Mouse (Mus musculus) c-Kit-positive CD71-positive TER-119-negative erythroid progenitor cells, embryonic 14.5 days (primary cell): ENCODE data around the gene Tmem109.

Experiments used
- DNase-seq: peaks from one replicate; pipeline ENCODE4 v3.0.0-alpha.2; 2013; ENCODE audit warnings: low read depth

Gene Tmem109

DNA sequence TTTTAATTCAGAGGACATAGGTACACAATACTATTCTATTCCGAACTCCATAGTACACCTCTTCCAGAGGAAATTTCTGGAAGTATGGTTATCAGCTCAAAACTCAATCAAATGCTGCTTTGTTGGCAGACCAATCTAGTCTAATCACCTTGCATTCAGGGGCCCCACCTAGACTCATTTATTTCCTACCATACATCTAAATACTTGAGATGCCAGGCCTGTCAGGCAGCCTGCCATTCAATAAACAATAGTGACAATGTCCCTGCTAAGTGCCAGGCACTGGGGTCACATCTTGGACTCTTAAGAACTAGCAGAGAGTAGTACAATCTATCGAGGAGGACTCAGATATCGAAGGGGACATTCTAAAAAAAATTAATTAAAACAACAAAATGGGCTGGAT, 10.4 kb upstream of the Tmem109 start:
- no peak for DNase-seq

DNA sequence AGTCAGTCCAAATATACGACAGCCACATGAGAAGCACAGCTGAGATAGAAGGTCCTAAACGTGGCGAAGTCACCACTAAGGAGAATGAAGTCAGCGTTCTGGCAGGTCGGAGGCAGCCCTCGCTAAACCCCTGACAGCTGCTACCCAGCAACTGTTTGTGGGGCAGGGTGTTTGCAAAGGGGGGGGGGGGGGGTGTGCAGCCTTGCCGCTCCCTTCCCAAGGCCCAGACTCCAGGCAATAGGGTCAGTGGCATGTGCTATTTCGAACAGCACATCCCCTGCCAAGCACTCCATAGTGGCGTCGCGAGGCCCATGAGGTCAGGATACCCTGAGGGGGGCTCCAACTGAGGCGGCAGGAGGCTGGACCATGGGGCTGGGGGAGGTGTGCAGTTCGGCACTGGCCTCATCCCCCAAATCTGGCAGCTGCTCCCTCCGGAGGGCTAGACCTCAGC, 801 bp downstream of the Tmem109 start:
- no peak for DNase-seq

DNA sequence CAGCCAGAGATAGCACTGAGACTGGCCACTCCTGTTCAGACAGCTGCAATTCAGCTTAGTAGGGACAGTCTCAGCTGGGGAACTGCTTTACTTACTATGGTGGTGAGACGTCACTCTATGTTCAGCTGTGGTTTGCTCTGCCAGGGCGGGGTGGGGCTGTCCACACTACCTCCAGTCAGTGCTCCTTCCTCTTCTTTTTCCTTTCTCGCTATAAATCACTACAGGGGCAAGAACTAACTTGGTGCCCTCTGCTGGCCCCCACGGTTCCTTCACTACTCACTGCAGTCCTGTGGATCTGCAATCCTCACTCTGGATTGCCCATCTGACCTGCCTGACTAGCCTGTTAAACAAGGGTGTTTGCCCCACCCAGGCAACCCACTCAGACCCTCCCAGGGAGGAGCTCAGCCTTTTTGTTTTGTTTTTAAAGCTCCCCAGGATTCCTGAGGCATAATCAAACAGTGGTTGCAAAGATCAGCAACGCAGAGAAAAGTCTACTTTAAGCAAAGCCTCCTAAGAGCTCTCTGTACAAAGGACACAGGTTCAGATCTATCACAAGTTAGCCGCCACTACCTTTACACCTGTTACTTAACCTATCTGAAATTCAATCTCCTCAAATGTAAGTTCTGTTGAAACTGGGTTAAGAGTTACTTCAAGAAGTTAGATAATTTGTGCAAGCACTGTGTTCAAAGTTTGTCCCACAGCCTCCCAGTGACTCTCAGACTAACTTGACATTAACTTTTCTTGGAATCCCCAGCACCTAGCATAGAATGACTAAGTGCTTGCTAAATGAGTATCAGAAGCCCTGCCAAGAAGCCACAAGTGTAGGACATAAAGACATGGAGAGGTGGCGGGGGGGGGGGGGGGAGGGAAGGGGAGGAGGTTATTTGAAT, 1.5 kb downstream of the Tmem109 start:
- DNase-seq, result no peak

DNA sequence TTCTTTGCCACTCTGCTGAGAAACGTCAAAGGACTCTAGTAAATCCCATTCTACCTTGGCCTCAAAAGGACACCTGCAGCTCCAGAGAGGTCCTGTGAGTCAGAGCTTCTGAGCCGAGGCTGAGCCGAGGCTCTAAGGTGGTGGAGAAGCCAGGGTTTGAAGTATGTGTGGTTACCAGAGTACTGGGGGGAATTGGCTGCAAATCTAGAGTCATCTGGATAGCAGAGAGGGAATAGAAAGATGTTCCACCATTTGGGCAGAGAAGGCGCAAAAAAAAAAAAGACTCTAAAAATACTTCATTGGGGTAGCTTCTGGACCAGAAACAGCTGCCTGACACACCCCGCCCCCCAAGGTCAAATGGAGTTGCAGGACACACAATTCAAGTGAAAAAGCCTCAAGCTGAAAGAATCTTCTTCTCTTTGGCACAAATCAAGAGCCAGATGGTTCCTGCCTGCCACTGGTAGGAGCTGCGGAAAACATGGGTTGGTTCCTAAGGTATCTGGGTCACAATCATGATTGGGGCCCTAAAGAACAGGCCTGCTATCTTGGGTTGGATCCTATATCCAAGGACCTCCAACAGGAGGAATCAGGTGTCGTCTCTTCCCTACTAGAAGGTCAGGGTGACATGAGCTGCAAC, 3.5 kb downstream of the Tmem109 start:
- DNase-seq, result no peak

DNA sequence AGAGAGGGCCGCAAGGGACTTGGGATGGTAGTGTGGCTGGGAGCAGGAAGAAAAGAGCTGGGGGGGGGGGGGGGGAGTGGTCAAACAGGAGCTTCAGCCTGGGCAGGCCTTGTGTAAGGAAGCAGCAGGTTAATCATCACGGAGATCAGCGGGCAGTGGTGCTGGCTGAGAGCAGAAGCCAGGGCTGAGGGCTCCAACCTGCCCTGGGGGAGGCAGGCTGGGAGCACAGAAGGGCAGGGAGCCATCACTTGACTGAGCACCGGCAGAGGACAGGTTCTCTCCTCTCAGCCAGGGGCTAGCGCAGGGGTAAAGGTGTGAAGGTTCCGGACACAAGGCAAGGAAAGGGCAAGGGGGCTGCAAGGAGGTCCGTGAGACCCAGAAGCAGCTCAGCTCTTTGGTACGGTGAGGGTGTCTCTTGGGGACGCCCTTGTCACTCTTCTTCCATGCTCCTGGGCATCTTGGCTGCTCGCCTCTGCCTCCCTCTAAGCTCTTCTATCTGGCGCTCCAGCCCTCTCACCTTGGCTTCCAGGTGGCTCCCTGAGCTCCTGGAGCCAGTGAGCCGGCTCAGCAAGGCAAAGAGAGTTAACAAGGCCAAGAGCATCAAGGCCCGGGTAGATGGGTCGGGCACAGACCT, 10.4 kb downstream of the Tmem109 start:
- no peak for DNase-seq

DNA sequence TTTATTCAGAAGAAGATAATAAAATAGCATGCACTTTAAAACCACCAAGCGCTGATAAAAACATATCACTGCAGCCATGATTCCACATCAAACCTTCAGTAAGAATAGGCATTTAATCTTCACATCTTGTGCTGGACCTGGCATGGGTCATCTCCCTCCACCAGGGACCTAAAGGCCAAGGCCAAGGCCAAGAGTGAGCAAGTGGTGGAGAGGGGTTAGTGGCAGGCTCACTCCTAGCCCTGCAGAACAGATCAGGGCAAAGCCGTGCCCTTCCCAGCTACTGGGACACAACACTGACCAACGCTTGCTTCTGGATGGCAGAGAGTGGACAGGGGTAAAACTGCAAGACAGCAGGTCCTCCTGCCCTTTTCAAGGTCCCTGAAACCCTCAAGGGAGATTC, 11.1 kb downstream of the Tmem109 start:
- no peak for DNase-seq

DNA sequence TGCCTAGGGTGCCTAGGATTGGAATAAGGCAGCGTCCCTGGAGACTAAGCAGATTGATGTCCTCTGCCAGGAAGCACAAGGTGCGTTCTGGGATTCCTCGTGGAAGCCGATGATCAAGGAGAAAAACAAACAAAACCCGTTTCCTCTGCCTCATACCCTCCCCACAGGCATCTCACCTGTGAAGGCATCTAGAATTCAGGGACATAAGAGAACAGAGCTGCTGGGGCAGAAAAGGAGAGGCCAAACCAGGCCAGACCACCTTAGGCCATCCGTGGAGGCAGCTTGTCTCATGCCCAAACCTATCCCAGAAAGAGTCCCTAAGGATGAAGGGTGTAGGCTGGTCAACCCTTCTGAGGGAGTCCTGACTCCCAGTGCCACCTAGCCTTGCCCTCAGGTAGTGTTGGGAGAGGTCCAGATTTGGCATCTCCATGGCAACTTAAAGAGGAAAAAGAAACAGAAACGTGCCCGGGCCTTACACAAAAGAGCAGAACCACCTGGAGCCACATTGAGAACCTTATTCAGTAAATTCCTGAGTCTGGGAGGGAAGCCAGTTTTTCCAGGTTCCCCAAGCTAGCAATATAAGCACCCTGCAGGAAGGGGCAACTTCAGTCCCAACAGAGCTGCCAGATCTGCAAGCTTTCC, 11.8 kb downstream of the Tmem109 start, which contains the start of gene Tmem132a:
Tmem132a (minus strand) TSS at position 55 of the 642 bp plus-strand sequence.
- DNase-seq, result no peak

DNA sequence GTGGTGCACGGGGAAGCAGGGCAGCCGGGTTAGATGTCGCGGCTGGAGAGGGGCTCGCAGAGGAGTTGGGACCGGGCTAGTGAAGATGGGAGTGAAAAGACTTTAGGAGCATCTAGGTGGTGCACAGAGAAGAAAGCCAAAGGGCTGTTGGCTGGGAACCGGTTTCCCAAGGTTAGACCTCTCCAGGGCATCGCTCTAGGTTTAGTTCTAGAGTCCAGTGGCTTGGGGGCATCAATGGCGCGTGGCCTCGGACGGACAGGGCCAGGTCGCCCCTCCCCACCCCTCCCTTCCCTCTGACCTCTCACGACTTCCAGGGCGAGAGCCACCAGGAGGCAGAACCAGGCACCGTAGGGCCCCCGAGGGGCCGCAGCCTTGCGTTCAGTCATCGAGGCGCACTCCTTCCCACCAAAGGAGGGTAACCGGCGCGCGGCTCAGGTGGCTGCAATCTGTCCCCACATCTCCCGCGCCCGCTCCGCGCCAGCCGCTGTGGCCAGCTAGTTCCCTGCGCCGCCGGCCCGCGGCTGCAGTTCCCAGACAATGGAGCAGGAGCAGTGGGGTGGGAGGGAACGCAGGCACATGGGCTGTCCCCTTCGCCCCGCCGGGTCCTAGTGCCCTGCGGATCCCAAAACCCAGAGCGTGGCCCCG, 12.4 kb downstream of the Tmem109 start:
- no peak for DNase-seq

DNA sequence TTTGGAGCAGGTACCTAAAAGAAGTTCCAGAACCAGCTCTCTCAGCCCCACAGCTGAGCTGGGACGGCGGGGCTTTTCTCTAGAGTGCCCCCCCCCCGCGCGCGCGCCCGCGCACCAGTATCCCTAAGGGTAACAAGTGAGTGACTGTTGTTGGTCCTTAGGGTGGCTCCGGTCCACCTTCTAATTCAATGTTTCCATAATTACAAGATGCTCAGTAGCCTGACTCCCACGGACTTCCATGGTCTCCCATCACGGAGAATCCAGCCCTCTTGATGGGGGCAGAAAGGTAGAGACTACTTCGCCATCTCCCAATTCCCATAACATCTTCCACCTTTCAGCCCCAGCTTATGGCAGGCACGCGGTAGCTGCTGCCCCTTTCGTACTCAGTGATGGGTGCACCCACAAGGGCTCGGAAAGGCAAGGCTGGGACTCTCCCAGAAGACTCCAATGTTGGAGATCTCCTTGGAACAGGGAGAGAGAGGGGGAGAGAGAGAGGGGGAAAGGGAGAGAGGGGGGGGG, 13.1 kb downstream of the Tmem109 start:
- DNase-seq, result no peak

DNA sequence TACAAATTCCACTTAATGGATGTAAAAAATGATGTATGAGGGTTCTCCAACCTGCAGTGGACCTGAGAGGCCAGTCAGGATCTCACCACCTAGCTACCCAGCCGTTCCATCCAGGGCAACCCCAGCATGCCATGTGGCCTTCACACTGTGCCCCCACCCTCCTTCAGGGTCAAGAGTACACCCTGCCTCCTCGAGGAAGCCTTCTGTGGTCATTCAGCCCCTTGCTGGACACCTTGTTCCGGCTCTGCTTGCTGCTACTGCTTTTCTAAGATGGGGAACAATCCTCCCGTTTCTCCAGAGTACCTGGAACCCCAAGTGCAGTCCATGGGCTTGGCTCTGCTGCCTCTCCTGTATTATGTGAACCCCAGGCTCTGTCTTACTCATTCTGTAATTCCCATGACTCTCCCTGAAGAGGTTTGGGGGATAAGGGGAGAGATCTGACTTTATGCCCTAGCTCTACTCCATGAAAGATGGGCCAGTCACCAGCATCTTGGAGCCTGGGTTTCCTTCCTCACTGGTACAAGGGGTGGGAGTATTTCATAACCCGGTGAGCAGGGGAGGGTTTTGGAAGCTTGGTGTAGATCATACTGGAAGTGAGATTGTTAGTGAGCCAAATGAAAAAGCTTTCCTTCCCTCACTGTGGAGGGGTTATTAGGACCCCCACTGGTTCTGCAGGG, 13.7 kb downstream of the Tmem109 start:
- no peak for DNase-seq

DNA sequence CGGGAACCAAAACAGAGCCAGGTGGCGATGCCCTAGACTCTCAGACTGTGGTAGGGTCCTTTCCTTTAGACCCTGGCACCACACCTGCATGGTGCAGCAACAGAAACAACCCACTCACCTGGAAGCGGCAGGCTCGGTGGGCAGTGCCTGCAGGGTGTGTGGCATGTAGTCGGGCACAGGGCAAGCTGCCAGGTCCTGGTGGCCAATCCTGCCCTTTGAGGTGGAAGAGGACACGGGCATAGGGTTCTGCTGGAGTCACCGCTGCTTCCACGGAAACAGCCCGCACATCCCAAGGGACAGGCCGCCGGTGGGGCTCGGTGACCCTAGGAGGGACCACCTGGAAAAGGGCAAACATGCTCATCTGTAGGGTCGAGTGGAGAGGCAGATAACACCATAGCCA, 15.4 kb downstream of the Tmem109 start:
- no peak for DNase-seq

DNA sequence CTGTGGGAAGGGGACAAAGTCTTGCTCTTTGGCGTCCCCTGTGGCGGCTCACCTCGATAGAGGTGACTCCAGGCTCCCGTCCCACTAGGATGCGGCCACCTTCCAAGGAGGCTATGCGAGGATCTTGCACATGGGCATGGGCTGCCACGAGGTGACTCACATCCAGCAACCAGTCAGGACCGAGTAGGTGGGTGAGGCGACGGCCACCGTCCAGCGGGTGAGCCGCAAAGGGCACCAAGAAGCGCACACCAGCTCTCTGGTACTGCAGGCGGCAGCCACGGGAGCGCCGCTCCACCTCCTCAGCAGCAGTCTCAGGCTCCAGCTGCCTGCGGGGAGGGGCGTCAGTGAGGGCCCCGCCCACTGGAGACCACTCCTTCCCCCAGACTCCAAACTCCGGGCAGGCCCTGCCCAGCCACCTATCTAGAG, 21.7 kb downstream of the Tmem109 start:
- no peak for DNase-seq

DNA sequence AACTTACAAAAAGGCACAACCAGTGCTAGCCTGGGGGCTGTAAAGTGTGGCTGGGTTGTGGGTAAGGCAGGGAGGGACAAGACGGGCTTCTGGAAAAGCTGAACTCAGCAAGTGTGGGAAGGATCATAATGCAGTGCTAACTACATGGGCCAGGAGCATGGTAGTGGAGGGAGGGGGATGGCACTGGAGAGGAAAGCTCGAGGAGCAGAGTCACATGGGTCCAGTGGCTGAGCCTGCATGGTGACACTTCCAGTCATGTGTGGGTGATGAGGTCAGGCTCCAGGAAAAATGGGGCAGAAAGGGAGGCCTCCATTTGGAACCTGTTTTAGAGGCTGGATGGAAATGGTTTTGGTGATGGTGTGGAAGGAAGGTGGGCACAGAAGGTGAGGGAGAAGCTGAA, 25.3 kb downstream of the Tmem109 start:
- DNase-seq, result no peak

DNA sequence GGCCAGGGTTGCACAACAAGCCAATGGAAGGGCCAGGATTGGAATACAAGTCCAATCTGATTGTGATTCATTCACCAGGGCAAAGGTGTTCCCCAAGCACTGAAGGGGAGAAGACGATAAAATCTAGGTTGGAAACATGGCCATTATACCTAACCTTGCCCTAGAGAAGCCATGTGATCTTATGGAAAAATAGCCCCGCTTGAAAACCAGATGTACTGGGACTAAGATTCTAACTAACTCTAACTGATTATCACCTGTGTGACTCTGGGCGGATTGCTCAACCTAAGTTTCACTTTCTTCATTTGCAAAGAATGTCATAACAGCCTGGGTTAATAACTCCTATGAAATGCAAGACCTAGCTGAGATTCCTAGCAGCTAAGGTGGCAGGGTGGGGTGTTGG, 26.4 kb downstream of the Tmem109 start:
- no peak for DNase-seq

DNA sequence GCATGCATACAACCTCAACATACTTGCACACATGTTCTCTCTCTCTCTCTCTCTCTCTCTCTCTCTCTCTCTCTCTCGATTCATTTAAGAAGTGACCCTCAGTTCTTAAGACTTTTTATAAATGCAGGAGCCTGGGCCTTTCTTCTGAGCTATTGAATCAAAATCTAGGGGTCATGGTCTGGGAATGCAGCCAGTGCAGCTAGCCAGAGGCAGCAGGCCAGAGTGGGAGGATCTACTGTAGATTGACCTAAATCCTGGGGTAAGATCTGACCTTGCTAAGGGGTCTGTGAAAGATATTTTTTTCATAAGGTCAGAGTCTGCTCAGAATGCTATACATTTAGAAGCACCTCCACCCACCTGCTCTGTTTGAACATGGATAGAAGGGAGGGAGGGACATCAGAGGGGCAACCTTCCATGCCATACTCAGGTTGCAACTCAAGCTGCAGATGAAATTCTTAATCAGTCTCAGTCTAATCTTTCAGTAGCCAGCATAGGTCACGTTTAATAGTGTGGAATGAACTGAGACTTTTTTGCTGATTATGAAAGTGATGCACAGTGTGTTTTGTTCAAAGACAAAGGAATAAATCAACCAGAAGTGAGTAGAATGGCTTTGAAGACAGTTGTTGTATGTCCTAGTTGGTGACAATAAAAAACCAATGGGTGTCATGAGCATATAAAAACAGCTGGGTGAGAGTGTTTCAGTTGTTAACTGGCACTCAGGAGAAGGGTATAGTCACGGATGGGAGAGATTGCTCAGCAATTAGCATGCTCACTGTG, 34.3 kb downstream of the Tmem109 start:
- no peak for DNase-seq

DNA sequence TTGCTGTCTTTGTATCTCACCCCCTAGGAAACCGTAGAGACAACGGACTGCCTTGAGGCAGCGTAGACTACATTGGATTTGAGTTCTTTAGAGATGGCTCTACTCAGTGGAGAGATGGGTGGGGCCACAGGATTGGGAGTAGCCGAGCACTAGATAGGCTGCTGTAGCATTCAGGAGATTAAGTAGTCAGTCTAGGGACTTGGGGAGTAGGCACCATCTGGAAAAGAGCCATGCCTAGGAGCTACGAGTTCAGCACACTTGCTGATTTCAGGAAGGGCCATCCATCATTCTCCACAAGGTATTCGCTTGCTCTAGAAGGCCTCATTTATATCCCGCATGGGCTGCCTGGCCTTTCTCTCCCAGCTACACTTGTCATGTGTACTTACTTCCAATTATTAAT, 35.7 kb downstream of the Tmem109 start:
- DNase-seq, result no peak

DNA sequence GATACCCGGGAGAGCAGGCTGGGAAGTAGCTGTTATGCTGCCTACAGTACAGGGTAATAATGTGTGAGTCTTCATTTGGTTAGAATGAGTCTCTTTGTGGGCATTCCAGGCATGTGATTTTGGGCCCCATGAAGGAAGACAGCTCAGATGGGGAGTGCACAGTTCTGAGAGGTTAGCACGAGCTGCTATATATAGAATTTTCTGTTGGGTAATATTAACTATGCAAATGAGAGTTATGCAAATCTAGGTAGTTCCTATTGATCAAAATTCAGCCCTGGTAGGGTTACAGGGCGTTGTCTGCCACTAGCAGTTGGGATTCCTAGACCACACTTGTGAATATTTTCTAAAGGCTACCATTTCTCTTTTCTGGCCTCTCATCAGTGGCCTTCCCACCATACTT, 36.3 kb downstream of the Tmem109 start:
- no peak for DNase-seq

DNA sequence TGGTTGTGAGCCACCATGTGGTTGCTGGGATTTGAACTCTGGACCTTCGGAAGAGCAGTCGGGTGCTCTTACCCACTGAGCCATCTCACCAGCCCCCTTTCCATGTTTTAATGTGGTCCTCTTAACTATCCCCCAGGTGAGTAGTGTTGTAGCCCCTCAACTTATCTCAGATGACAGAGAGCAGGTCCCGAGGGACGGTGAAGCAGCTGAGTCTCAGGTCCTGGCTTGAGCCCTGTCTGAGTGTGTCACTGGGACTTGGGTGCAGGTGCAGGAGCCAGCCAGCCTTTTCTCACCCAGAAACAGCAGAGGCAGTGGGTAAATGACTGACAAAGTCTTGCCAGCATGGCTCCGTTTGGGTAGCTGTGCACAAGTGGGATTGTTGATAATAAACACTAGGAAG, 37.6 kb downstream of the Tmem109 start:
- no peak for DNase-seq

DNA sequence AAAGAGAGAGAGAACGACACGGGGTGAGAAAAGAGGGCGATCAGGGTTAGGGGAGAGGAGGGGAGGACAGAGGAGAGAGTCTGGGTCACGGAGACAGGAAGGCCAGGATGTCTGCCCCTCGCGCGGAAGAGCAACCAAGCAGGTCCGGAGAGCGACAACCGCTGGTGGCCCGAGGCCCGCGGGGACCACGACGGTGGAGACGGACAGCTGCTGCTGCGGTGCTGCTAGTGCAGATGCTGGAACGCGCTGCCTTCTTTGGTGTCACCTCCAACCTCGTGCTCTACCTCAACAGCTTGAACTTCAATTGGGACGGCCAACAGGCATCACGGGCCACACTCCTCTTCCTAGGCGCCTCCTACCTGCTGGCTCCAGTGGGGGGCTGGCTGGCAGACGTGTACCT, 38.9 kb downstream of the Tmem109 start:
- no peak for DNase-seq
